Mouse (Mus musculus): ENCODE data around the gene Krt1.

The Krt1 gene

GRCm38 (mm10) chr15:101850694-101851093, at the start of gene Krt1:
Gene Krt1 (minus strand): TSS chr15:101850794.
- DNase-seq: no peak

- no peak for DNase-seq
Measured at GRCm38 (mm10) chr15:101895216-101895615, 44.6 kb upstream of the Krt1 start.

GRCm38 (mm10) chr15:101892820-101893219, 42.2 kb upstream of the Krt1 start, which contains the start of gene Krt76:
Gene Krt76 (minus strand): TSS chr15:101892920.
- DNase-seq: no peak

- DNase-seq: peak in 1 of 2 experiments; percentile 12
Measured at GRCm38 (mm10) chr15:101879776-101880175, 29.2 kb upstream of the Krt1 start.

GRCm38 (mm10) chr15:101878041-101878440, 27.4 kb upstream of the Krt1 start:
- DNase-seq: no peak

GRCm38 (mm10) chr15:101874383-101874782, 23.8 kb upstream of the Krt1 start:
- no peak for DNase-seq

- no peak for DNase-seq
Measured at GRCm38 (mm10) chr15:101873231-101873630, 22.6 kb upstream of the Krt1 start.

GRCm38 (mm10) chr15:101869431-101869830, 18.8 kb upstream of the Krt1 start, which contains the start of gene Krt77:
Gene Krt77 (minus strand): TSS chr15:101869705.
- no peak for DNase-seq

GRCm38 (mm10) chr15:101866754-101867153, 16.2 kb upstream of the Krt1 start:
- DNase-seq: no peak

GRCm38 (mm10) chr15:101860421-101861130, 10.0 kb upstream of the Krt1 start:
- DNase-seq: peak; percentile 7 to 54

- peak; percentile 38 to 77 for DNase-seq
Measured at GRCm38 (mm10) chr15:101859735-101860170, 9.2 kb upstream of the Krt1 start.

GRCm38 (mm10) chr15:101858673-101859425, 8.3 kb upstream of the Krt1 start:
- peak in 1 of 2 experiments; percentile 6 for DNase-seq

- DNase-seq: no peak
Measured at GRCm38 (mm10) chr15:101856696-101857095, 6.1 kb upstream of the Krt1 start.

- DNase-seq: no peak
Measured at GRCm38 (mm10) chr15:101855732-101856131, 5.1 kb upstream of the Krt1 start.

GRCm38 (mm10) chr15:101854294-101854693, 3.7 kb upstream of the Krt1 start:
- no peak for DNase-seq

- DNase-seq: no peak
Measured at GRCm38 (mm10) chr15:101852571-101852970, 2.0 kb upstream of the Krt1 start.

- DNase-seq: peak; percentile 23 to 69
Measured at GRCm38 (mm10) chr15:101845971-101846403, 4.6 kb downstream of the Krt1 start.

- DNase-seq: no peak
Measured at GRCm38 (mm10) chr15:101843192-101843591, 7.4 kb downstream of the Krt1 start.

GRCm38 (mm10) chr15:101834784-101835328, 15.7 kb downstream of the Krt1 start:
- DNase-seq: no peak

GRCm38 (mm10) chr15:101833131-101833530, 17.5 kb downstream of the Krt1 start:
- no peak for DNase-seq

- no peak for DNase-seq
Measured at GRCm38 (mm10) chr15:101829441-101829840, 21.2 kb downstream of the Krt1 start.

GRCm38 (mm10) chr15:101821786-101822185, 28.8 kb downstream of the Krt1 start:
- DNase-seq: no peak

GRCm38 (mm10) chr15:101817875-101818274, 32.7 kb downstream of the Krt1 start, which contains the start of gene Krt2:
Gene Krt2 (minus strand): TSS chr15:101818169.
- DNase-seq: no peak
